24 mouse cellular contexts compared by ENCODE assay signal in genomic region chr8:95046982-95047381, GRCm38 (mm10). TPM values are rescaled to one million over a fixed set of nuclear protein-coding genes. Genes with fewer than 3 reads are reported as not detected.
A peak's percentile ranks its signal among the peaks of the same experiment; 100 is the strongest.
DNase-seq lines count a peak whose midpoint lies in the region; ATAC-seq and TF ChIP-seq lines count a peak whose summit lies in the region.
"Had no signal": no experiment of that assay in that cellular context is flagged by ENCODE, and none has a peak within 500 bp of the region (broad histone marks: within the 10 kb centered on the region; RNA-seq: fewer than 3 reads in every experiment).

No protein-coding gene starts in this region.

- peak; percentile 94 for DNase-seq in heart, adult 11 months
- no peak for DNase-seq in heart, postnatal 14 days
- DNase-seq in thymus, postnatal 0 days (ENCODE audit: low spot score) = peak; percentile 20
- DNase-seq in thymus, postnatal 4 days = no peak
- peak; percentile 39 for DNase-seq in liver, postnatal 0 days
- DNase-seq in urinary bladder, postnatal 25 days (ENCODE audit: low spot score) = no peak
- DNase-seq in thymus, postnatal 25 days = no peak
- DNase-seq: adrenal gland, postnatal 14 days; cerebellum, adult 11-12 months; cerebellum, postnatal 25 days; gastrocnemius, postnatal 14 days; kidney, postnatal 36 days; midbrain, embryonic 14.5 days; right cerebral cortex, postnatal 25 days; thymus, adult 2 months had no signal

- peak overlapping the region; percentile 75 for H3K27ac ChIP-seq in liver, postnatal 0 days (ENCODE audit: low read depth)
- H3K27ac ChIP-seq: embryonic facial prominence, embryonic 15.5 days; heart, embryonic 13.5 days; hindbrain, embryonic 15.5 days; intestine, embryonic 15.5 days; liver, embryonic 14.5 days had no signal

- peaks cover 12% of the 10 kb centered on the region; the same call in 1 of the 2 replicates for H3K4me1 ChIP-seq in liver, postnatal 0 days (ENCODE audit: insufficient read depth)
- H3K4me1 ChIP-seq: embryonic facial prominence, embryonic 15.5 days; heart, embryonic 13.5 days; intestine, embryonic 15.5 days had no signal

- intact Hi-C loops in heart, postnatal 14 days (cut with DNase I) = no loop called here

- H3K36me3 ChIP-seq in liver, postnatal 0 days (replicated peaks; ENCODE audit: insufficient read depth, low read length) = no peaks in the 10 kb centered on the region
- H3K36me3 ChIP-seq: embryonic facial prominence, embryonic 15.5 days; G1E; heart, embryonic 13.5 days; hindbrain, embryonic 15.5 days; intestine, embryonic 15.5 days had no signal

- H3K9ac ChIP-seq in liver, postnatal 0 days (replicated peaks) = no peak overlapping the region
- H3K9ac ChIP-seq: embryonic facial prominence, embryonic 15.5 days; heart, embryonic 13.5 days; hindbrain, embryonic 15.5 days; intestine, embryonic 15.5 days; liver, embryonic 14.5 days had no signal

- H3K4me3 ChIP-seq in liver, postnatal 0 days (ENCODE audit: low read depth, low read length) = no peak overlapping the region
- H3K4me3 ChIP-seq: embryonic facial prominence, embryonic 15.5 days; heart, embryonic 13.5 days; hindbrain, embryonic 15.5 days; intestine, embryonic 15.5 days had no signal

- 30% methylated on average over 3 of the region's 3 CpGs for WGBS in liver, postnatal 0 days (ENCODE audit: insufficient replicate concordance)

- no peaks in the 10 kb centered on the region for H3K27me3 ChIP-seq in liver, postnatal 0 days (ENCODE audit: insufficient read depth, low read length)
- H3K27me3 ChIP-seq: embryonic facial prominence, embryonic 15.5 days; heart, embryonic 13.5 days; hindbrain, embryonic 15.5 days; intestine, embryonic 15.5 days had no signal

- no peak overlapping the region for H3K4me2 ChIP-seq in liver, postnatal 0 days (ENCODE audit: low read depth, low read length)
- H3K4me2 ChIP-seq: embryonic facial prominence, embryonic 15.5 days; heart, embryonic 13.5 days; hindbrain, embryonic 15.5 days; intestine, embryonic 15.5 days had no signal

- ATAC-seq in liver, postnatal 0 days = peak; percentile 57
- ATAC-seq in monocyte, adult 5-6 weeks (replicated peaks; ENCODE audit: insufficient number of reproducible peaks, low FRiP score, low TSS enrichment, poor library complexity, severe bottlenecking) = no peak
- ATAC-seq: intestine, embryonic 15.5 days; lung, postnatal 0 days had no signal

- TF ChIP-seq CTCF in liver, postnatal 0 days (IDR thresholded peaks at IDR 0.05; ENCODE audit: low read depth) = no peak

- no peak for TF ChIP-seq EP300 in liver, postnatal 0 days (IDR thresholded peaks at IDR 0.05; ENCODE audit: low read depth)

- no peaks in the 10 kb centered on the region for H3K9me3 ChIP-seq in liver, postnatal 0 days (ENCODE audit: low read length)
- H3K9me3 ChIP-seq: embryonic facial prominence, embryonic 15.5 days; G1E; heart, embryonic 13.5 days; hindbrain, embryonic 15.5 days; intestine, embryonic 15.5 days had no signal

RNA-seq across cellular contexts. Expression of gene Drc7, which starts 7.9 kb away (rescaled TPM):
- total RNA-seq in heart, postnatal 14 days (2021) = under 1 TPM in 1 of 2 experiments, not detected in 1; 0.31 TPM
- polyA plus RNA-seq in thymus, postnatal 0 days (2015; fragmentation: Nextera tagmentation; extraction: Ambion mirVana) = 1.3 TPM in 2 replicates
- polyA plus RNA-seq in liver, postnatal 0 days (2015; fragmentation: Nextera tagmentation; extraction: Ambion mirVana) = 0.21 and 0.28 TPM in 2 replicates
- not detected in 3 replicates for total RNA-seq in monocyte, adult 5-6 weeks (2017)
- total RNA-seq: adrenal gland, postnatal 14 days; gastrocnemius, postnatal 14 days had no signal
- polyA plus RNA-seq: G1E; heart, embryonic 13.5 days; intestine, embryonic 15.5 days; kidney, embryonic 14.5 days had no signal

RNA-seq across cellular contexts. Expression of gene Adgrg3, which starts 29.5 kb away (rescaled TPM):
- total RNA-seq in heart, postnatal 14 days (2021) = 1 to 10 TPM; 1.5 TPM
- polyA plus RNA-seq in thymus, postnatal 0 days (2015; fragmentation: Nextera tagmentation; extraction: Ambion mirVana) = 8.5 and 9.7 TPM in 2 replicates
- 8.9 and 9.6 TPM in 2 replicates for polyA plus RNA-seq in liver, postnatal 0 days (2015; fragmentation: Nextera tagmentation; extraction: Ambion mirVana)
- 2.9 to 15.5 TPM (median 10.1 TPM) in 3 replicates for total RNA-seq in monocyte, adult 5-6 weeks (2017)

RNA-seq across cellular contexts. Expression of gene Katnb1, which starts 34.0 kb away (rescaled TPM):
- total RNA-seq in heart, postnatal 14 days (2021) = 1 to 10 TPM; 7.8 to 8.1 TPM
- polyA plus RNA-seq in thymus, postnatal 0 days (2015; fragmentation: Nextera tagmentation; extraction: Ambion mirVana) = 20.1 and 20.3 TPM in 2 replicates
- 4.7 and 5.1 TPM in 2 replicates for polyA plus RNA-seq in liver, postnatal 0 days (2015; fragmentation: Nextera tagmentation; extraction: Ambion mirVana)
- total RNA-seq in monocyte, adult 5-6 weeks (2017) = 12.6 to 46.5 TPM (median 38.6 TPM) in 3 replicates

Comparison
In these comparisons a context has a peak if more than half of its experiments do, and no peak if none do; other contexts are left out.
1. DNase-seq: peak in heart, adult 11 months (single experiment), thymus, postnatal 0 days (single experiment) and liver, postnatal 0 days (single experiment); none in heart, postnatal 14 days (0 of 2), thymus, postnatal 4 days (single experiment), urinary bladder, postnatal 25 days (single experiment) and thymus, postnatal 25 days (single experiment).